In genomic region chr7:34545906-34546305, GRCm38 (mm10) we compare ENCODE assay signal across 27 mouse cellular contexts.
DNase-seq lines count a peak whose midpoint lies in the region; ATAC-seq lines count a peak whose summit lies in the region.
"Had no signal": no experiment of that assay in that cellular context is flagged by ENCODE, and none has a peak within 500 bp of the region (broad histone marks: within the 10 kb centered on the region; RNA-seq: fewer than 3 reads in every experiment).

No protein-coding gene starts in this region.

- DNase-seq in MN1 (ENCODE audit: low spot score), result peak; percentile 10
- no peak for DNase-seq in left cerebral cortex, adult 11 months (ENCODE audit: low spot score)
- no peak for DNase-seq in kidney, postnatal 36 days
- DNase-seq: adrenal gland, adult 2 months; adrenal gland, postnatal 14 days; B cell, adult 2 months; cerebellum, adult 18-20 months; cerebellum, adult 9-10 months; cerebellum, postnatal 14 days; gastrocnemius, adult 2 months; gastrocnemius, postnatal 25 days; heart, postnatal 10 days; heart, postnatal 36 days; kidney, adult 11 months had no signal

- H3K4me1 ChIP-seq in forebrain, embryonic 13.5 days, result peaks cover 9% of the 10 kb centered on the region
- H3K4me1 ChIP-seq in forebrain, embryonic 15.5 days, result no peaks in the 10 kb centered on the region
- H3K4me1 ChIP-seq in megakaryocyte, embryonic 14.5 days, result peaks cover 5% of the 10 kb centered on the region; the same call in 1 of the 2 replicates
- H3K4me1 ChIP-seq: hindbrain, embryonic 10.5 days; hindbrain, embryonic 13.5 days; intestine, embryonic 15.5 days had no signal

- ATAC-seq in forebrain, embryonic 13.5 days, result 0 out of 2 replicates have a peak, but pooled peaks have one; percentile 10
- no peak for ATAC-seq in forebrain, embryonic 15.5 days (replicated peaks)
- ATAC-seq in megakaryocyte, adult 5-6 weeks (ENCODE audit: poor library complexity, severe bottlenecking), result no peak
- ATAC-seq: hindbrain, embryonic 16.5 days; intestine, embryonic 15.5 days had no signal

- H3K4me3 ChIP-seq in forebrain, embryonic 13.5 days, result no peak overlapping the region
- no peak overlapping the region for H3K4me3 ChIP-seq in forebrain, embryonic 15.5 days
- H3K4me3 ChIP-seq in megakaryocyte, embryonic 14.5 days (replicated peaks), result peak overlapping the region; percentile 62
- H3K4me3 ChIP-seq: forebrain, embryonic 10.5 days; gastrocnemius, adult 2 months; heart, embryonic 12.5 days; heart, embryonic 15.5 days; hindbrain, embryonic 10.5 days; hindbrain, embryonic 13.5 days; intestine, embryonic 15.5 days had no signal

- no peak overlapping the region for H3K27ac ChIP-seq in forebrain, embryonic 13.5 days
- no peak overlapping the region for H3K27ac ChIP-seq in forebrain, embryonic 15.5 days (replicated peaks)
- H3K27ac ChIP-seq: forebrain, embryonic 10.5 days; gastrocnemius, adult 2 months; heart, embryonic 15.5 days; hindbrain, embryonic 10.5 days; hindbrain, embryonic 13.5 days; intestine, embryonic 15.5 days had no signal

- H3K9me3 ChIP-seq in forebrain, embryonic 13.5 days (replicated peaks), result peaks cover 3% of the 10 kb centered on the region; the same call in 1 of the 2 replicates
- H3K9me3 ChIP-seq in forebrain, embryonic 15.5 days, result no peaks in the 10 kb centered on the region
- H3K9me3 ChIP-seq in megakaryocyte, embryonic 14.5 days, result peaks cover 40% of the 10 kb centered on the region
- H3K9me3 ChIP-seq: heart, embryonic 15.5 days; hindbrain, embryonic 13.5 days; intestine, embryonic 15.5 days had no signal

- H3K9ac ChIP-seq in forebrain, embryonic 13.5 days, result no peak overlapping the region
- no peak overlapping the region for H3K9ac ChIP-seq in forebrain, embryonic 15.5 days (replicated peaks)
- H3K9ac ChIP-seq: heart, embryonic 12.5 days; heart, embryonic 15.5 days; hindbrain, embryonic 13.5 days; intestine, embryonic 15.5 days had no signal

- H3K4me2 ChIP-seq in forebrain, embryonic 13.5 days, result no peak overlapping the region
- no peak overlapping the region for H3K4me2 ChIP-seq in forebrain, embryonic 15.5 days (replicated peaks)
- H3K4me2 ChIP-seq: heart, embryonic 12.5 days; heart, embryonic 15.5 days; hindbrain, embryonic 13.5 days; intestine, embryonic 15.5 days had no signal

- H3K27me3 ChIP-seq in forebrain, embryonic 13.5 days, result peaks cover 6% of the 10 kb centered on the region
- H3K27me3 ChIP-seq in forebrain, embryonic 15.5 days, result no peaks in the 10 kb centered on the region
- H3K27me3 ChIP-seq in megakaryocyte, embryonic 14.5 days (replicated peaks), result no peaks in the 10 kb centered on the region
- H3K27me3 ChIP-seq: CH12.LX; heart, embryonic 15.5 days; hindbrain, embryonic 13.5 days; intestine, embryonic 15.5 days had no signal

- H3K36me3 ChIP-seq in forebrain, embryonic 13.5 days (ENCODE audit: poor library complexity, severe bottlenecking), result no peaks in the 10 kb centered on the region
- no peaks in the 10 kb centered on the region for H3K36me3 ChIP-seq in forebrain, embryonic 15.5 days
- no peaks in the 10 kb centered on the region for H3K36me3 ChIP-seq in megakaryocyte, embryonic 14.5 days (replicated peaks; ENCODE audit: low read length)
- H3K36me3 ChIP-seq: forebrain, embryonic 10.5 days; G1E; heart, embryonic 12.5 days; heart, embryonic 15.5 days; hindbrain, embryonic 10.5 days; hindbrain, embryonic 13.5 days; intestine, embryonic 15.5 days had no signal

- WGBS in forebrain, embryonic 13.5 days, result 49% methylated on average over 11 of the region's 11 CpGs
- WGBS in forebrain, embryonic 15.5 days, result 39% methylated on average over 11 of the region's 11 CpGs
